Mouse (Mus musculus) lung, postnatal 0 days (tissue): Measurements from ENCODE around the gene Cptp. TPM values are rescaled to one million over a fixed set of nuclear protein-coding genes. Genes with fewer than 3 reads are reported as not detected.

Source experiments
- ATAC-seq: fragments of 200-750 bp; cut with Nextera tagmentation; 2 replicates; pipeline ENCODE4 v1.8.0; 2017; ENCODE audit warnings: moderate library complexity
- DNase-seq: peaks from one replicate; pipeline ENCODE4 v3.0.0-alpha.2; 2016; ENCODE audit warnings: low spot score
- H3K27ac ChIP-seq: fragments of 300-500 bp; sonication (generic); 2 replicates; pipeline ENCODE4 v1.5.1; 2014; ENCODE audit warnings: antibody characterized with exemption, mild to moderate bottlenecking, low read length, mixed read lengths
- H3K27me3 ChIP-seq: fragments of 300-500 bp; sonication (generic); replicated peaks from 2 replicates; pipeline ENCODE4 v1.6.1; 2014; ENCODE audit warnings: low read length, mixed read lengths; ENCODE audit not compliant: insufficient read depth
- H3K36me3 ChIP-seq: fragments of 300-500 bp; sonication (generic); 2 replicates; pipeline ENCODE4 v1.6.1; 2014; ENCODE audit warnings: low read length, mixed read lengths; ENCODE audit not compliant: insufficient read depth
- H3K4me1 ChIP-seq: fragments of 300-500 bp; sonication (generic); 2 replicates; pipeline ENCODE4 v1.6.1; 2014; ENCODE audit warnings: antibody characterized with exemption, low read depth, low read length, mixed read lengths; ENCODE audit not compliant: insufficient read depth
- H3K4me2 ChIP-seq: fragments of 300-500 bp; sonication (generic); replicated peaks from 2 replicates; pipeline ENCODE4 v1.6.1; 2014; ENCODE audit warnings: low read depth, mild to moderate bottlenecking, low read length, moderate library complexity, mixed read lengths
- H3K4me3 ChIP-seq: fragments of 300-500 bp; sonication (generic); 2 replicates; pipeline ENCODE4 v1.5.1; 2014; ENCODE audit warnings: low read depth, low read length
- H3K9ac ChIP-seq: fragments of 300-500 bp; sonication (generic); replicated peaks from 2 replicates; pipeline ENCODE4 v1.6.1; 2014; ENCODE audit warnings: low read depth, mild to moderate bottlenecking
- H3K9me3 ChIP-seq: fragments of 300-500 bp; sonication (generic); 2 replicates; pipeline ENCODE4 v1.6.1; 2016; ENCODE audit warnings: low read length, mixed read lengths
- CTCF ChIP-seq: IDR thresholded peaks from 2 replicates; pipeline ENCODE4 v1.5.1; 2016; ENCODE audit warnings: antibody characterized with exemption, mild to moderate bottlenecking
- EP300 ChIP-seq: IDR thresholded peaks from 2 replicates; pipeline ENCODE4 v1.6.1; 2016; ENCODE audit warnings: antibody characterized with exemption, mild to moderate bottlenecking, control low read depth
- WGBS: fragments of 180-500 bp; shearing (Covaris S2); extraction: QIAGEN DNeasy Blood & Tissue Kit; methylation state at CpG from one replicate; pipeline ENCODE4 v1.1.7; 2014; 5-methylcytosine and 5-hydroxymethylcytosine counted together
- polyA plus RNA-seq: library from polyadenylated mRNA; unstranded; fragments of >200 nt; fragmentation: Nextera tagmentation; extraction: Ambion mirVana; gene quantifications from 2 replicates; pipeline ENCODE4 v1.2.1, GENCODE M21; 2015

Cptp gene
- polyA plus RNA-seq, 1 experiment from 2014 or later, result 13.8 TPM

DNA sequence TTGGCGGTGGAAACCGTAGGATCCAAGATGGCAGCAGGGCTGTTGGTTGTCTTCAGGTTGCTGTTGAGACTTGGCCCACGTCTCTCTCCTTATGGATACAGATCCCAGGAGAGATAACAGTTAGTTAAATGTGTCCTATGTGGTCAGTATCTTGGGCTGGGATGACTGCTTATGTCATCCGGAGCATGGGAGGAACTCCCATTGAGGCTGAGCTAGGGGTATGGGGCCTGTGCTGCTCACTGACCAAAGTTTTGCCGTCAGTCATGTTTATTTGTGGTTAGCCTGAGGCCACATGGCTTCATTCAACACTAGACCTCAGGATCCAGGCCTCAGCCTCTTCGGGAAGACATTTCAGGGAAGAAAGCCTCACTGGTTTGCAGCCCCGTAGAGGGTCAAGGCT lies 2.2 kb upstream of the Cptp start:
- Histone ChIP-seq H3K4me3 (no peak overlapping the region), H3K4me2 (no peak overlapping the region), H3K36me3 (peaks cover 14% of the 10 kb centered on the region), H3K9ac (no peak overlapping the region), H3K27me3 (no peaks in the 10 kb centered on the region), H3K27ac (no peak overlapping the region), H3K9me3 (no peaks in the 10 kb centered on the region), H3K4me1 (peaks cover 10% of the 10 kb centered on the region; the same call in 1 of the 2 replicates)
- no peak for ATAC-seq
- no peak for TF ChIP-seq EP300
- no peak for DNase-seq
- 81% methylated on average over 7 of the region's 7 CpGs for WGBS

DNA sequence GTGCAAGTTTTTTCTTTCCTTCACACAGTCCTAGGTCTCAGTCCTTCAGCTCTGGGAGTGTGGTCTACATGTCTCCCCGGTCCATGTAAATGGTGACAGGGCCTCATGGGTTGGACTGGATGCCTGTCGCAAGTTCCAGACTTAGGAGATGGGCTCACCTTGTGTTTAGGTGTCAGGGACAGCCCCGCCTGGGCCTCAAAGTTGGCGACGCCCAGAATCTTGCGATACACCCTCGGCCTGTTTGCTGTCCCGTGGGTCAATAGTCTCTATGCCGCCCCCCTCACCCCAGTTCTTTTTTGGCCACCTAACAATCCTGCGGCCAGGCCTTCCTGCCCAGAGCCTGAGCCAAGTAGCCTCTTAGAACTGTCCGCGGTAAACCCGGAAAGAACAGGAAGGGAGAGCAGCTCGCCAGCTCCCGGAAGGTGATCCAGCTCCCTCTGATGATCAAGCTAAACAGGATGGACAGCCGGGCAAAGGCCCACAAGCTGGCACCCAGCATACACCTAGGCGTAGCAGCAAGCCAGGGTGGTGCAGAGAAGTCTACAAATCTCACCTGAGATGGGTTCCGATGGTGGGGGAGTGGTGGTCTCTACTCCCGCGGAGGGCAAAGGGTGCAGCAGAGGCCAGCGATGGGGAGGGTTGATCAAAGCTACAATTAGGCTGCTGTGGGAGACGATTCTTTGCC lies 484 bp downstream of the Cptp start:
- Histone ChIP-seq H3K4me2 (peak overlapping the region; percentile 98), H3K4me1 (peaks cover 10% of the 10 kb centered on the region; the same call in 1 of the 2 replicates), H3K27me3 (no peaks in the 10 kb centered on the region), H3K27ac (no peak overlapping the region), H3K36me3 (peaks cover 18% of the 10 kb centered on the region; the same call in 1 of the 2 replicates), H3K9me3 (no peaks in the 10 kb centered on the region), H3K9ac (peak overlapping the region; percentile 52), H3K4me3 (peak overlapping the region; percentile 71)
- no peak for TF ChIP-seq EP300
- no peak for TF ChIP-seq CTCF
- WGBS, result 8% methylated on average over 22 of the region's 22 CpGs
- peak; percentile 42 for ATAC-seq
- DNase-seq, result peak; percentile 25

DNA sequence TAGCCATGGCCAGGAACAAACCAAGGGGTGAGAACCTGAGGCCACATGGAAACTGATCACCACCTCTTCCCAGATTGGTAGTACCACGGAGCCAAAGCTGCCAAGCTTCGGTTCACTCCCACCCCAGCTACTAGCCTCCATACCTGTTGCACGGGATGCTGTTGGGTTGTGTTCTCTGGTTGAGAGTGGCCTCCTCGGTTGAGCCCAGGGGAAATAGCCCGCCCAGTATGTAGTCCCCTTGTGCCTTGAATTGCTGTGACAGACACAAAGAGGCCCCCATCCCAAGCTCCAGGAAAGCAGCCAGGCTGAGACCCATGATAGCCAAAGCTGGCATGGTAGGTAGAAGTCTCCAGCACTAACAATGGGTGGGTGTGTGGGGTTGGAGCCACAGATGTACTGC lies 6.2 kb downstream of the Cptp start, which contains the start of gene Tas1r3:
Tas1r3 (minus strand) TSS at position 362 of the 400 bp plus-strand sequence.
- WGBS, result 72% methylated on average over 5 of the region's 5 CpGs
- no peaks in the 10 kb centered on the region; the same call in 1 of the 2 replicates for H3K4me1 ChIP-seq
- H3K27me3 ChIP-seq, result no peaks in the 10 kb centered on the region
- H3K27ac ChIP-seq, result no peak within 1 kb of the TSS
- no peak for ATAC-seq
- H3K36me3 ChIP-seq, result peaks cover 18% of the 10 kb centered on the region; the same call in 1 of the 2 replicates
- no peaks in the 10 kb centered on the region for H3K9me3 ChIP-seq
- H3K4me2 ChIP-seq, result no peak within 1 kb of the TSS
- no peak within 1 kb of the TSS for H3K9ac ChIP-seq
- H3K4me3 ChIP-seq, result no peak within 1 kb of the TSS
- no peak for TF ChIP-seq CTCF
- TF ChIP-seq EP300, result no peak
- DNase-seq, result no peak

DNA sequence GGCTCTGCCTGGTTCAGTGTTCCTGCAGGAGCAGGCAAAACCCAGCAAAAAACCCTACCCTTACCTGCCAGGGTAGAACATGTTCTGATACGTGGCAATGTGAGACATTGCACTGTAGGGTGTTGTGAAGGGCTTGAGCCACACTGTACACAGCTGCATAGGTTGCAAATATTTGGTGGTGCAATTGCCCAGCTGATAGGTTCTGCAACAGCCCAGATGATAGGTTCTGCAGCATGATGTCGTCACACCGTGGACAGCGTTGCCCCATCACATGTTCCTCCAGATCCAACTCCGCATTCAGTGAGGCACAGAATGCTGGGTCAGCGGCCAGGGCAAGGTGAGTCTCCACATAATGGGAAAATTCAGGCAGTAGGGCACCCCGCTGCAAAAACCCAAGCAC lies 7.5 kb downstream of the Cptp start:
- no peak overlapping the region for H3K4me3 ChIP-seq
- no peak for TF ChIP-seq CTCF
- no peak for TF ChIP-seq EP300
- H3K4me2 ChIP-seq, result no peak overlapping the region
- DNase-seq (no peak), ATAC-seq (no peak)
- no peak overlapping the region for H3K27ac ChIP-seq
- no peaks in the 10 kb centered on the region for H3K4me1 ChIP-seq
- H3K27me3 ChIP-seq, result no peaks in the 10 kb centered on the region
- H3K9ac ChIP-seq, result no peak overlapping the region
- peaks cover 15% of the 10 kb centered on the region; the same call in 1 of the 2 replicates for H3K36me3 ChIP-seq
- 84% methylated on average over 7 of the region's 7 CpGs for WGBS
- no peaks in the 10 kb centered on the region for H3K9me3 ChIP-seq

DNA sequence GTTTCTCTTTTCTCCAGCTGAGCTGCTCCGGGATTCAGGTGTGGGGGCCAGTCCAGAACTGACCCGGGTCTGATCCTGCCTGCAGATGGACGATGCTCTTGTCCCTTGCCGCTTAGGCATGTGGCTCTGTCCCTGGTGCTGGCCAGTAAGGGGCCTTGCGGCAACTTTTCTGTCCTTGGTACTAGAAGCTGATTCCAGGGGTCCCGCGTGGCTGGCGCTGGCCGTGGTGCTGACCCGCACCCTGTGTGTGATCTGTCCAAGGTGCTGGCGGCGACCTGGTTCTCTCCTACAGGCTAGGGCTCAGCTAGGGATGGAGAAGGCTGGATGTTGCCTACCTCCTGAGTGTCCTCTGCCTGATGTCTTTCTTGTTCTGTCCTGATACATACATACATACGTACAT lies 9.9 kb downstream of the Cptp start:
- H3K27me3 ChIP-seq, result no peaks in the 10 kb centered on the region
- no peaks in the 10 kb centered on the region for H3K4me1 ChIP-seq
- DNase-seq, result peak; percentile 63
- H3K27ac ChIP-seq, result no peak overlapping the region
- 21% methylated on average over 13 of the region's 13 CpGs for WGBS
- no peaks in the 10 kb centered on the region for H3K9me3 ChIP-seq
- H3K9ac ChIP-seq, result no peak overlapping the region
- H3K36me3 ChIP-seq, result peaks cover 8% of the 10 kb centered on the region; the same call in 1 of the 2 replicates
- no peak overlapping the region for H3K4me2 ChIP-seq
- peak; percentile 60 for ATAC-seq
- TF ChIP-seq CTCF (peak; percentile 18; the same call in 1 of the 2 replicates), EP300 (no peak)
- no peak overlapping the region for H3K4me3 ChIP-seq

DNA sequence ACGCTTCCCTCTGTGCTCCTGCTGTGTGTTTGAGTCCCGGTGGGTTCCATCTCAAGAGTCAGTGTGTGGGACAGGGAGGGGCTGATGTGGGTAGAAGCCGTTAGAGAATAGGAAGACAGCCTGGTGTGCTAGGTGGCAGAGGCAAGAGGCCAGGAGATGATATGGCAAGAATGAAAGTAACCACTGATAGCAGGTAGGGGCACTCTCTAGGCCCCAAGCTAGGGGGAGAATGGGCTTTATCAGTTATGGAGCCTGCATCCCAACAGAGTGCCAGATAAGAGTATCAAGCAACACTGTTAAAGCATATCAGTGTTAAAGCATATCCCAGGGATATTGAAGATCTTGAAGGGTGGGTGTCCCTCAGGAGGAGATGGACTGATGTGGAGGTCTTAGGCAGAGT lies 12.4 kb downstream of the Cptp start:
- peaks cover 12% of the 10 kb centered on the region; the same call in 1 of the 2 replicates for H3K36me3 ChIP-seq
- no peak for ATAC-seq
- H3K27me3 ChIP-seq, result no peaks in the 10 kb centered on the region
- H3K4me1 ChIP-seq, result no peaks in the 10 kb centered on the region
- no peak for DNase-seq
- TF ChIP-seq CTCF (no peak), EP300 (no peak)
- no peak overlapping the region for H3K27ac ChIP-seq
- 85% methylated on average over 3 of the region's 3 CpGs for WGBS
- no peak overlapping the region for H3K9ac ChIP-seq
- H3K4me3 ChIP-seq, result no peak overlapping the region
- no peaks in the 10 kb centered on the region for H3K9me3 ChIP-seq
- H3K4me2 ChIP-seq, result no peak overlapping the region
